Mouse (Mus musculus) spleen, adult 2 months (tissue): Measurements from ENCODE around the gene Pacsin1. TPM values are rescaled to one million over a fixed set of nuclear protein-coding genes. Genes with fewer than 3 reads are reported as not detected.
A peak's percentile ranks its signal among the peaks of the same experiment; 100 is the strongest.

Experiments used
- DNase-seq, 2 experiments: peaks; one replicate each; pipeline versions ENCODE4 v3.0.0 to v3.0.0-alpha.2; 2012 to 2021; ENCODE audit warnings: low spot score in 2 of 2, low read depth in 1 of 2
- H3K27ac ChIP-seq: fragments of 200-500 bp; 2 replicates; pipeline ENCODE4 v1.5.1; 2012; ENCODE audit warnings: low read length, inconsistent platforms; ENCODE audit not compliant: insufficient read depth
- H3K27me3 ChIP-seq: fragments of 200-500 bp; 2 replicates; pipeline ENCODE4 v1.6.1; 2012; ENCODE audit warnings: mild to moderate bottlenecking, moderate library complexity, low read length, inconsistent platforms; ENCODE audit not compliant: control insufficient read depth, insufficient read depth
- H3K36me3 ChIP-seq: fragments of 200-500 bp; 2 replicates; pipeline ENCODE4 v1.6.1; 2012; ENCODE audit warnings: mild to moderate bottlenecking, low read length, inconsistent platforms; ENCODE audit not compliant: control insufficient read depth, insufficient read depth
- H3K4me1 ChIP-seq: fragments of 200-500 bp; 2 replicates; pipeline ENCODE4 v1.6.1; 2011; ENCODE audit warnings: inconsistent platforms; ENCODE audit not compliant: control insufficient read depth, insufficient read depth, insufficient read length
- H3K4me3 ChIP-seq: fragments of 200-500 bp; 2 replicates; pipeline ENCODE4 v1.5.1; 2011; ENCODE audit warnings: mild to moderate bottlenecking, inconsistent platforms; ENCODE audit not compliant: insufficient read depth, insufficient read length; ENCODE audit errors: extremely low read depth
- CTCF ChIP-seq: fragments of 200-500 bp; IDR thresholded peaks from 2 replicates; pipeline ENCODE4 v1.5.1; 2011; ENCODE audit warnings: mild to moderate bottlenecking, inconsistent platforms; ENCODE audit not compliant: insufficient read depth, insufficient read length, insufficient replicate concordance; ENCODE audit errors: extremely low read depth
- POLR2A ChIP-seq: fragments of 200-500 bp; IDR thresholded peaks from 2 replicates; pipeline ENCODE4 v1.6.1; 2011; ENCODE audit warnings: low read depth, low read length, inconsistent platforms
- WGBS: fragments of 180-500 bp; shearing (Covaris S2); methylation state at CpG from one replicate; pipeline ENCODE4 v1.1.7; 2018; 5-methylcytosine and 5-hydroxymethylcytosine counted together
- polyA plus RNA-seq: library from polyadenylated mRNA; depleted of rRNA; stranded (reverse); fragments of >200 nt; gene quantifications from 2 replicates; pipeline ENCODE4 v1.2.3, GENCODE M21; 2012

The Pacsin1 gene
- polyA plus RNA-seq, 1 experiment = 10.3 TPM

- Histone ChIP-seq H3K27me3 (no peaks in the 10 kb centered on the region; the same call in 1 of the 2 replicates), H3K36me3 (no peaks in the 10 kb centered on the region), H3K4me1 (peaks cover 6% of the 10 kb centered on the region; the same call in 1 of the 2 replicates), H3K27ac (no peak overlapping the region), H3K4me3 (peak overlapping the region; percentile 66; the same call in 1 of the 2 replicates)
- WGBS = 15% methylated on average over 5 of the region's 5 CpGs
- no peak for DNase-seq
- TF ChIP-seq CTCF (no peak), POLR2A (no peak)
These were observed 1.1 kb downstream of the Pacsin1 start for GRCm38 (mm10) chr17:27656414-27656813.

- H3K36me3 ChIP-seq = no peaks in the 10 kb centered on the region
- TF ChIP-seq CTCF = no peak
- TF ChIP-seq POLR2A = no peak
- no peak overlapping the region for H3K4me3 ChIP-seq
- 51% methylated on average over 8 of the region's 8 CpGs for WGBS
- peaks cover 3% of the 10 kb centered on the region; the same call in 1 of the 2 replicates for H3K4me1 ChIP-seq
- DNase-seq = no peak
- H3K27ac ChIP-seq = no peak overlapping the region
- H3K27me3 ChIP-seq = no peaks in the 10 kb centered on the region; the same call in 1 of the 2 replicates
These were observed 1.8 kb downstream of the Pacsin1 start for GRCm38 (mm10) chr17:27657123-27657522.

- peaks cover 3% of the 10 kb centered on the region; the same call in 1 of the 2 replicates for H3K4me1 ChIP-seq
- H3K36me3 ChIP-seq = no peaks in the 10 kb centered on the region
- no peak for DNase-seq
- TF ChIP-seq POLR2A (no peak), CTCF (no peak)
- WGBS = 77% methylated on average over 7 of the region's 7 CpGs
- no peak overlapping the region for H3K27ac ChIP-seq
- no peak overlapping the region for H3K4me3 ChIP-seq
- H3K27me3 ChIP-seq = no peaks in the 10 kb centered on the region; the same call in 1 of the 2 replicates
These were observed 3.5 kb downstream of the Pacsin1 start for GRCm38 (mm10) chr17:27658767-27659166.

- H3K27ac ChIP-seq = no peak overlapping the region
- no peaks in the 10 kb centered on the region for H3K36me3 ChIP-seq
- WGBS = 76% methylated on average over 6 of the region's 6 CpGs
- H3K4me3 ChIP-seq = no peak overlapping the region
- TF ChIP-seq CTCF (no peak), POLR2A (no peak)
- peaks cover 2% of the 10 kb centered on the region; the same call in 1 of the 2 replicates for H3K4me1 ChIP-seq
- no peak for DNase-seq
- H3K27me3 ChIP-seq = no peaks in the 10 kb centered on the region
These were observed 16.4 kb downstream of the Pacsin1 start for GRCm38 (mm10) chr17:27671720-27672119.

- WGBS = 87% methylated on average over 7 of the region's 7 CpGs
- no peaks in the 10 kb centered on the region for H3K36me3 ChIP-seq
- no peak overlapping the region for H3K27ac ChIP-seq
- H3K4me3 ChIP-seq = no peak overlapping the region
- no peak for TF ChIP-seq CTCF
- no peak for TF ChIP-seq POLR2A
- H3K4me1 ChIP-seq = peaks cover 2% of the 10 kb centered on the region; the same call in 1 of the 2 replicates
- no peak for DNase-seq
- no peaks in the 10 kb centered on the region for H3K27me3 ChIP-seq
These were observed 18.6 kb downstream of the Pacsin1 start for GRCm38 (mm10) chr17:27673945-27674344.

- Histone ChIP-seq H3K36me3 (no peaks in the 10 kb centered on the region), H3K27ac (no peak overlapping the region), H3K4me1 (peaks cover 2% of the 10 kb centered on the region; the same call in 1 of the 2 replicates), H3K27me3 (no peaks in the 10 kb centered on the region), H3K4me3 (no peak overlapping the region)
- WGBS = 57% methylated on average over 9 of the region's 9 CpGs
- DNase-seq = no peak
- TF ChIP-seq CTCF (no peak), POLR2A (no peak)
These were observed 20.1 kb downstream of the Pacsin1 start for GRCm38 (mm10) chr17:27675453-27675852.

- 86% methylated on average over 7 of the region's 7 CpGs for WGBS
These were observed 21.0 kb downstream of the Pacsin1 start for GRCm38 (mm10) chr17:27676270-27676669.

More at GRCm38 (mm10) chr17:27676270-27676669, 21.0 kb downstream of the Pacsin1 start:
- no peak for DNase-seq
- Histone ChIP-seq H3K27me3 (no peaks in the 10 kb centered on the region), H3K4me1 (peaks cover 2% of the 10 kb centered on the region; the same call in 1 of the 2 replicates), H3K27ac (no peak overlapping the region), H3K4me3 (no peak overlapping the region), H3K36me3 (no peaks in the 10 kb centered on the region)
- TF ChIP-seq POLR2A (no peak), CTCF (no peak)
